Mouse (Mus musculus) right cerebral cortex, postnatal 25 days (tissue): ENCODE measurements around the gene 9930022D16Rik.

ENCODE experiments used
- DNase-seq: peaks from one replicate; pipeline ENCODE4 v3.0.0; 2022

The 9930022D16Rik gene

GRCm38 (mm10) chr11:109458165-109458564 lies 44.4 kb downstream of the 9930022D16Rik start:
- DNase-seq: no peak

GRCm38 (mm10) chr11:109460586-109460985 lies 46.9 kb downstream of the 9930022D16Rik start:
- no peak for DNase-seq

GRCm38 (mm10) chr11:109465068-109465467 lies 51.4 kb downstream of the 9930022D16Rik start:
- no peak for DNase-seq

GRCm38 (mm10) chr11:109466987-109467386 lies 53.3 kb downstream of the 9930022D16Rik start:
- DNase-seq: no peak

- no peak for DNase-seq
Observed at GRCm38 (mm10) chr11:109468133-109468532, 54.4 kb downstream of the 9930022D16Rik start.
